Mouse (Mus musculus): ENCODE results near the gene Tmc8. TPM values are rescaled to one million over a fixed set of nuclear protein-coding genes. Genes with fewer than 3 reads are reported as not detected.

The Tmc8 gene
- polyA plus RNA-seq, 1 experiment from 2014 or later: 0.74 TPM

- ATAC-seq (ENCODE audit: insufficient number of reproducible peaks, insufficient read depth, low FRiP score, low TSS enrichment, low read depth): no peak
- no peak overlapping the region for H3K9ac ChIP-seq
- H3K27ac ChIP-seq: no peak overlapping the region
- peaks cover 19% of the 10 kb centered on the region for H3K4me1 ChIP-seq
- WGBS: 79% methylated on average over 8 of the region's 8 CpGs
- no peaks in the 10 kb centered on the region for H3K27me3 ChIP-seq
- H3K4me2 ChIP-seq: no peak overlapping the region
- H3K4me3 ChIP-seq: no peak overlapping the region
- peaks cover 87% of the 10 kb centered on the region for H3K36me3 ChIP-seq
- no peaks in the 10 kb centered on the region for H3K9me3 ChIP-seq
Observed at GRCm38 (mm10) chr11:117819095-117819494, 37.2 kb downstream of the Tmc8 start.

- no peak overlapping the region for H3K4me2 ChIP-seq
- H3K4me1 ChIP-seq: peaks cover 30% of the 10 kb centered on the region
- no peak overlapping the region for H3K27ac ChIP-seq
- H3K27me3 ChIP-seq: no peaks in the 10 kb centered on the region
- H3K36me3 ChIP-seq: peaks cover 76% of the 10 kb centered on the region
- no peaks in the 10 kb centered on the region for H3K9me3 ChIP-seq
- H3K4me3 ChIP-seq: no peak overlapping the region
- no peak for ATAC-seq (ENCODE audit: insufficient number of reproducible peaks, insufficient read depth, low FRiP score, low TSS enrichment, low read depth)
- 97% methylated on average over 7 of the region's 7 CpGs for WGBS
- H3K9ac ChIP-seq: no peak overlapping the region
Observed at GRCm38 (mm10) chr11:117820173-117820572, 38.3 kb downstream of the Tmc8 start.

GRCm38 (mm10) chr11:117821868-117822267 lies 40.0 kb downstream of the Tmc8 start:
- H3K27ac ChIP-seq: peak overlapping the region; percentile 76; the same call in 1 of the 2 replicates
- no peak overlapping the region for H3K4me2 ChIP-seq
- no peaks in the 10 kb centered on the region for H3K9me3 ChIP-seq
- no peak overlapping the region for H3K4me3 ChIP-seq
- peaks cover 60% of the 10 kb centered on the region for H3K36me3 ChIP-seq
- H3K9ac ChIP-seq: no peak overlapping the region
- ATAC-seq (ENCODE audit: insufficient number of reproducible peaks, insufficient read depth, low FRiP score, low TSS enrichment, low read depth): no peak
- H3K27me3 ChIP-seq: no peaks in the 10 kb centered on the region
- whole genome bisulfite sequencing: 88% methylated on average over 9 of the region's 9 CpGs
- peaks cover 42% of the 10 kb centered on the region for H3K4me1 ChIP-seq

GRCm38 (mm10) chr11:117822728-117823241 lies 40.9 kb downstream of the Tmc8 start:
- H3K4me3 ChIP-seq: no peak overlapping the region
- ATAC-seq (ENCODE audit: insufficient number of reproducible peaks, insufficient read depth, low FRiP score, low TSS enrichment, low read depth): no peak
- H3K4me1 ChIP-seq: peaks cover 51% of the 10 kb centered on the region
- WGBS: 82% methylated on average over 7 of the region's 7 CpGs
- peak overlapping the region; percentile 32; the same call in 1 of the 2 replicates for H3K9ac ChIP-seq
- H3K36me3 ChIP-seq: peaks cover 51% of the 10 kb centered on the region
- H3K27ac ChIP-seq: peak overlapping the region; percentile 76
- H3K27me3 ChIP-seq: no peaks in the 10 kb centered on the region
- H3K4me2 ChIP-seq: no peak overlapping the region
- H3K9me3 ChIP-seq: no peaks in the 10 kb centered on the region

GRCm38 (mm10) chr11:117823411-117823810 lies 41.5 kb downstream of the Tmc8 start:
- no peak for ATAC-seq (ENCODE audit: insufficient number of reproducible peaks, insufficient read depth, low FRiP score, low TSS enrichment, low read depth)
- Histone ChIP-seq H3K9me3 (no peaks in the 10 kb centered on the region), H3K36me3 (peaks cover 45% of the 10 kb centered on the region), H3K27me3 (no peaks in the 10 kb centered on the region), H3K9ac (no peak overlapping the region), H3K4me1 (peaks cover 57% of the 10 kb centered on the region), H3K27ac (peak overlapping the region; percentile 39; the same call in 1 of the 2 replicates), H3K4me3 (0 out of 2 replicates have a peak overlapping the region, but pooled peaks have one; percentile 62), H3K4me2 (no peak overlapping the region)
- WGBS: 83% methylated on average over 6 of the region's 6 CpGs

GRCm38 (mm10) chr11:117824060-117824969 lies 42.4 kb downstream of the Tmc8 start:
- no peaks in the 10 kb centered on the region for H3K27me3 ChIP-seq
- H3K4me1 ChIP-seq: peaks cover 66% of the 10 kb centered on the region
- no peaks in the 10 kb centered on the region for H3K9me3 ChIP-seq
- 21% methylated on average over 23 of the region's 23 CpGs for WGBS
- no peak for ATAC-seq (ENCODE audit: insufficient number of reproducible peaks, insufficient read depth, low FRiP score, low TSS enrichment, low read depth)
- peaks cover 36% of the 10 kb centered on the region for H3K36me3 ChIP-seq
- H3K27ac ChIP-seq: 0 out of 2 replicates have a peak overlapping the region, but pooled peaks have one; percentile 33
- H3K4me2 ChIP-seq: peak overlapping the region; percentile 86
- peak overlapping the region; percentile 62 for H3K4me3 ChIP-seq
- peak overlapping the region; percentile 81 for H3K9ac ChIP-seq

GRCm38 (mm10) chr11:117825333-117826101 lies 43.6 kb downstream of the Tmc8 start, which contains the start of the genes Afmid and Tk1:
TSS of gene Afmid (plus strand) at chr11:117825924.
TSS of gene Tk1 (minus strand) at chr11:117826092.
- Histone ChIP-seq H3K27ac (peak within 1 kb of the TSS; percentile 95), H3K4me1 (peaks cover 68% of the 10 kb centered on the region), H3K4me3 (peak within 1 kb of the TSS; percentile 62), H3K4me2 (peak within 1 kb of the TSS; percentile 86), H3K36me3 (peaks cover 30% of the 10 kb centered on the region), H3K9me3 (no peaks in the 10 kb centered on the region), H3K9ac (peak within 1 kb of the TSS; percentile 81), H3K27me3 (no peaks in the 10 kb centered on the region)
- peak; percentile 68 for ATAC-seq (ENCODE audit: insufficient number of reproducible peaks, insufficient read depth, low FRiP score, low TSS enrichment, low read depth)
- WGBS: under 1% methylated on average over 34 of the region's 34 CpGs

GRCm38 (mm10) chr11:117826164-117826563 lies 44.3 kb downstream of the Tmc8 start:
- Histone ChIP-seq H3K4me3 (peak overlapping the region; percentile 62), H3K27me3 (no peaks in the 10 kb centered on the region), H3K36me3 (peaks cover 23% of the 10 kb centered on the region), H3K9ac (peak overlapping the region; percentile 81), H3K4me2 (peak overlapping the region; percentile 86), H3K9me3 (no peaks in the 10 kb centered on the region), H3K27ac (peak overlapping the region; percentile 95), H3K4me1 (peaks cover 68% of the 10 kb centered on the region)
- WGBS: under 1% methylated on average over 5 of the region's 5 CpGs
- no peak for ATAC-seq (ENCODE audit: insufficient number of reproducible peaks, insufficient read depth, low FRiP score, low TSS enrichment, low read depth)

- H3K9me3 ChIP-seq: no peaks in the 10 kb centered on the region
- H3K4me2 ChIP-seq: peak overlapping the region; percentile 86
- H3K4me1 ChIP-seq: peaks cover 68% of the 10 kb centered on the region
- peaks cover 16% of the 10 kb centered on the region for H3K36me3 ChIP-seq
- H3K4me3 ChIP-seq: no peak overlapping the region
- H3K27me3 ChIP-seq: no peaks in the 10 kb centered on the region
- ATAC-seq (ENCODE audit: insufficient number of reproducible peaks, insufficient read depth, low FRiP score, low TSS enrichment, low read depth): no peak
- peak overlapping the region; percentile 81; the same call in 1 of the 2 replicates for H3K9ac ChIP-seq
- 60% methylated on average over 8 of the region's 8 CpGs for WGBS
- peak overlapping the region; percentile 95 for H3K27ac ChIP-seq
Observed at GRCm38 (mm10) chr11:117826916-117827315, 45.0 kb downstream of the Tmc8 start.

GRCm38 (mm10) chr11:117827386-117827785 lies 45.5 kb downstream of the Tmc8 start:
- Histone ChIP-seq H3K9ac (peak overlapping the region; percentile 81; the same call in 1 of the 2 replicates), H3K4me1 (peaks cover 70% of the 10 kb centered on the region), H3K27ac (peak overlapping the region; percentile 95; the same call in 1 of the 2 replicates), H3K36me3 (peaks cover 11% of the 10 kb centered on the region), H3K27me3 (no peaks in the 10 kb centered on the region), H3K4me3 (no peak overlapping the region), H3K9me3 (no peaks in the 10 kb centered on the region), H3K4me2 (no peak overlapping the region)
- WGBS: 74% methylated on average over 3 of the region's 3 CpGs
- no peak for ATAC-seq (ENCODE audit: insufficient number of reproducible peaks, insufficient read depth, low FRiP score, low TSS enrichment, low read depth)
